Mouse (Mus musculus) MN1 (cell line): Measurements from ENCODE around the gene Cep170.

Source experiments
- DNase-seq: peaks from one replicate; pipeline ENCODE4 v3.0.0-alpha.2; 2016; ENCODE audit warnings: low spot score

The Cep170 gene

DNA sequence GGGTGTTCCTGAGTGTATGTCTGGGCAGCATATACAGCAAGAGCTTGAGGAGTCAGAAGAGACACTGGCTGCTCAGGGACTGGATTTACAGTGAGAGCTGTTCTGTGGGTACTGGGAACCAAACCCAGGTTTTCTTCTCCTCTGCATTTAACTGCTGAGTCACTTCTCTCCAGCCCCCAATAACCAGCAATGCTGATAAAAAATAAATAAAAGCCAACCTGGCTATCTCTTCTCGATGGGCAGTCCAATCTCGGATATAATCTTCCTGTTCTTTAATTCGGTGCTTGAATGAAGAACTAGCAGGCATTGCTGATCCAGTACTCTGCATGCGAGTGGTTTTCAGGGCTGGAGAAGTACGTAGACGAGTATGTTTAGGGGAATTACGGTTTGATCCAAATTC is 64.2 kb downstream of the Cep170 start:
- DNase-seq, result no peak

DNA sequence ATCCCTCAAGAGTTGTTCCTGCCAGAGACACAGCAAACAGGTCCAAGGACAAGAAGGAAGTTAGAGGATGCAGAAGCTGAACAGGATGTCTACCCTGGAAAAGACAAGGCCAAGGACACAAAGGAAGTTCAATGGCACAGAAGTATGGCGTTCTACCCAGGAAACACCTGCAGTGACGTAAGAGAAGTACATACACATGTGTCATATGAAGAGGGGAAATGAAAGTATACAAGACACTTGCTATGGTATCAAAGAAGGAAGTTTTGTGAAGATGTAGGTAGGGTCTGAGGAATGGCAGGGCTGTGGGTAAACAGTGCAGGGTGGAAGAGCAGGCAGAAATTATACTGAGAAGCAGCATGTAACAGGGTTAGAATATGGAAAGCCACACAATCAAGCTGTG is 81.0 kb downstream of the Cep170 start:
- DNase-seq, result no peak

DNA sequence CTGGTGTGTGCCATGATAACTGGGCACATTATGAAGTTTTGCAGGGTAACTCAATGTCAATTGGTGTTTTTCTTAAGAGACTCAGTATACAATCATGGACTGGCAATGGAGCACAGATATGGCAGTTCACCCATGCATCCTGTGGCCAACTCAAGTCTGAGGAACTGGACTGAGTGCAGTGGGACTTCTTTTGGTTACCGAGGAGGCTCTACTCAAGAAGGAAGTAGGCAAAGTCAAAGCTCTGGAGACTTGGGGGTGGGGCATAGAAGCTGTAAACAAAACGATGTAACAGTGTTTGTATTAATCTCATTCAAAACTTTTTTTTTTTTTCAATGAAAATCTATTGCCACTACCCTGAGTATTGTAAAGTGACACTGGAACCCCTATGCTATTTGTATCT is 83.3 kb downstream of the Cep170 start:
- DNase-seq, result no peak

DNA sequence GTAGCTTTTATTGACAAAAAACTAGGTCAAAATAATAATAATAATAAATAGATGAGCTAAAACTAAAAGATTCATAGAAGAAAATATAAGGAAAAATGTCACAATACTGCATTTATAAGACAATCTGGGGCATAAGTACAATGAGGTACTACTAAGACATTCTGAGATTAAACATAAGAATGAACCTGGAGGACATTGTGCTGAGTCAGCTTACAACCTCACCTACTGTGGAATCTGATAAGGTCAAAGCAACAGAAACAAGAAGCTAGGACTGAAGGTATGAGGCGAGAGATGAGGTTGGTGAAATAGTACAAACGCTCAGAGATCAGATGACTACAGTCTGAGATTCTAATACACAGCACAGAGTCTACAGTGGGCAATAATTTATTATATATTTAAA is 86.5 kb downstream of the Cep170 start:
- no peak for DNase-seq

DNA sequence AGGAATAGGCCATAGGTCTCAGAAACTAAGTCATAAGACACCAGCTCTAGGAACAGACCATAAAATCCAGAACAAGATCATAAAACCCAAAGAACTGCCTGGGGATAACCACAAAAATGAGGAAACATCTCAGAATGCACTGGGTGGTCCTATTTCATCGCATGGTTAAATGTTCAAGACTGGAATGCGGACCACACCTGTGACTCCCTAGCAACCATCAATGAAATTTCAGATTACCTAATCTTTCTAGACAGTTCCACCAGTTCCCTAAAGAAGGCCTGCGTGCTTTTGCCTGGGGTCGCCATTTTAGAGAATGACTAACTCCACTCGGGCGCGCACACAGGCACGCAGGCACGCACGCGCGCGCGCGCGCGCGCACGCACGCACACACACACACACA is 89.1 kb downstream of the Cep170 start:
- DNase-seq, result no peak

DNA sequence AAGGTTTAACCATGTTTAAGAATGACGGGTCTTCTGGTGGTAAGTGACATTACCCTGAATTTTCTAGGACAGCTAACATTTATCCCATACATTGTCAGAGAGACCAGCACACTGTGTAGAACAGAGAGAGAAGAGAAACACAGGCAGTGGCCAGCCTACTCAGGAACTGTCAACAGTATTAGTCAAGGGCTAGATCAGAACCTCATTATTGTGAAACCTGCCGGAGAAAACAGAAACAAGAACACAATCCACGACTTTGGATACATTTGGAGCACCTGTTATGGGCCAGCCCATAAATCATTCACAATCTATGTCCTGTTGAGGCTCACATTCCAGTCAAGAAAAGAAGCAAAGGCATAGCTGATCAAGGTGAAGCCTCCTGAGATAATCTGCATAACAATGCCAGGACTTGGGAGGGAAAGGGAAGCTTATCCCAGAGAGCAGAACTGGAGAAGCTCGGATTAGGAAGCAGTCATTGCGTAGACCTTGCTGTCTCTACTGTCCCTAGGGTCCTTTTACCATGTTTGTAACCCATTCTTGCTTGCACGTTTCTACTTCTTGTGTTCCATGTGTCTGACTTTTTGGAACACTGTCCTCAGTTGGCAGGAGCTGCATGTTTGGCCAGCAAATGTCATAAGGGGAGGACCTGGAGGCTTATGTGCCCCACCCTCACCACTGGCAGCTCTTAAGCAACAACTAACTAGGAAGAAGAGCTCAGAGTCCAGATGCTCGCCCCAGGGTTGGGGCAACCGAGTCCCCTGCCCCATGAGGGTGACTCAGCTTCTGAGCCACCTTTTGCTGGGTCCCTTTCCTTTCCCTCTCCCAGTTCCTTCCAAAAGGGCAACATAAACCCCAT is 89.8 kb downstream of the Cep170 start:
- DNase-seq, result no peak

DNA sequence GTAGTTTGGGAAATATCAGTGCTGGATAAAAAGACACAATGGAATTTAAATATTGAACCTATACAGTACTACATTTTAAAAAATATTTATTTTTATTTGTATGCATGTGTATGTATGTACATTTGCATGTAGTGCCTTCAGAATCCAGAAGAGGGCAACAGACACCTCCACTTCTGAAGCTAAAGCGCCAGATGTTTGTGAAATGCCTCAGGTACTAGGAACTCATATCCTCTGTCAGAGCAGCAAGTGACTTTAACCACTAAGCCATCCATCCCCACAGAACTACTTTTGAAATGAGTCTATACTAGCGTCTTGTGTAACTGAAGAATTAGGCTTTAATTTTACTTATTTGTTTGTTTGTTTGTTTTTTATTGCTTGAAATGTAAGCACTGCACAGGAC is 101.4 kb downstream of the Cep170 start:
- peak; percentile 48 for DNase-seq

DNA sequence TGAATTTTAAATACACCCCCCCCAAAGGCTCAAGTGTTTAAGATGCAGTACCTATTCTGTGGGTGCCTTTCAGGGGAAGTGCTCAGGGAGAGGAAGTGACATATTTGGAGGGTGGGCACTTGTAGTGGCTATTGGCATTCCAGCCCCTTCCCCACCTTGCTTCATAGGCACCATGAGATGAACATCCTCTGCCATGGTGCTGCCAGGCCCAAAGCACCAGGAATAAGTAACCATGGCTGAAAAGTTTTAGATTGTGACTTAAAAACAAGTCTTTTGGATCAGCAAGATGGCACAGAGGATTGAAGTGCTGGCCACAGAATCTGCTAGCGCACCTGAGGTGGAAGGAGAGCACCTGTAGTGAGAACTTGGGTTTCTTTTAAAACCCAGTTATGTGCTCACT is 113.6 kb downstream of the Cep170 start:
- DNase-seq, result no peak

DNA sequence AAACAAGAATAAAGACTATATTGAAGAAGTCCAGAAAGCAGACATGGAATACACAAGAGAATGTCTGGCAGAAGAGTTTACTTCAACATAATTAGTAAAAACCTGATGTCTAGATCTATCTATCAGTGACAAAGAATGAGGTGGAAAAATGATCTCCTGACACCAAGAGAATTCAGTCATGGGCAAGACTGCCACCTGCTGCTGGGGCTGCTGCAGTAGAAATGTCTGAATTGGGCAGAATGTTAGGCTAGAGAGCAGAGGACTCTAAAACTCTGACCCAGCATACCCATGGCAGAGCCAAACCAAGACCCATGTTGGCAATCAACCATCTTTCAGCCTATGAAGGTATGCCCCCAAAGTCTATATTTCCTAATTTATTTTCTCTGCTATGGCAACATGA is 114.1 kb downstream of the Cep170 start:
- peak; percentile 29 for DNase-seq

DNA sequence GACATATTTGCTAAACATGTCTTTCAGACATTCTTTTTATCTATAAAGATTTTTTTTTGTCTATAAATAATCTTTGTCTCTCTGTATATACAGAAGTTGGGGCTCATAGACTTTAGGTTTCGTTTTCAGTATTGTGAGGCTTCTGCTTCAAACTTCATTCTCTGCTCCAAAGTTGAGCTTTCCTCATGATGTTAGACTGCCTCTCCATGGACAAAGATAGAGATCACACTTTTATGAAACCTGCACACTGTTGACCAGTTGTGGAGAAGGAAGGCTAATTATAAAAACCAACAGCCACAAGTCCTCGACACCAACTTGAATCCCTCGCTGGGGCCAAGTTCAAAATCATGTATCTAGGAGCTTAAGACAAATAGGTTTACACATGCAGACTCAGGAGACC is 115.2 kb downstream of the Cep170 start:
- DNase-seq, result no peak

DNA sequence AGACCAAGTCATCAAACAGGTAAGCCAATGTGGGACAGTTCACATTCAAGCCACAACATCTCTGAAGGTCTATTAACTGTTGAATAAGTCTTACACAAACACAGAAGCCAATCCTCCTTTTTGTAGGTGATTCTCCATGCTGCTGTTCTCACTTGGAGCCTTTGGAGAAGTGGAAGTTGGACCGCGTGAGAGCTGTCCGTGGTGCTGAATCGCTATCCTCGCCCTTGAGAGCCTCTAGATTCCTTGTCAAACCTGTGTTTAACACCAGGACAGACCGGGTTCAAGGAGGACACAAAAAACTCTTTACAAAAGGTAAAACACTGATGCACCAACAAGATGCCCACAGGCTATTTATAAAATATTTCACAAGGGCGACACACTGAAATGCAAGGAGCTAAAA is 116.8 kb downstream of the Cep170 start:
- no peak for DNase-seq

DNA sequence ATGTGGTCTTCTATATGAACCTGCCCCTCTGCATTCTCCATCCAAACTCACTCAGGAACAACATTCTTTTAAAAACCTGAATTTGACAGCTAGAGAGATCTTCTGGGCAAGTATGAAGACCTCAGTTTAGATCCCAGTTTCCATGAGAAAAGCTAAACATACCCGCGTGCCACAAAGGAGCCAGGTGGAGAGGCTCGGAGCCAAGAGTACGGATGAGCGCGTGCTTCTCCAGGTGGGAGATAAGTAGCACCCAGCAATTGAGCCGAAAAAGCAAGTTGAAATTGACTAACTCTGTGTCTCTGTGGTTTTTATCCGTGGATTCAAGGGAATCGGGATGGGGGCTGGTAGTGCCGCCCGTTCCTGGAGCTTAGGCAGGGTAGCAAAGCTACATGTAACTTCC is 122.8 kb downstream of the Cep170 start:
- DNase-seq, result no peak

DNA sequence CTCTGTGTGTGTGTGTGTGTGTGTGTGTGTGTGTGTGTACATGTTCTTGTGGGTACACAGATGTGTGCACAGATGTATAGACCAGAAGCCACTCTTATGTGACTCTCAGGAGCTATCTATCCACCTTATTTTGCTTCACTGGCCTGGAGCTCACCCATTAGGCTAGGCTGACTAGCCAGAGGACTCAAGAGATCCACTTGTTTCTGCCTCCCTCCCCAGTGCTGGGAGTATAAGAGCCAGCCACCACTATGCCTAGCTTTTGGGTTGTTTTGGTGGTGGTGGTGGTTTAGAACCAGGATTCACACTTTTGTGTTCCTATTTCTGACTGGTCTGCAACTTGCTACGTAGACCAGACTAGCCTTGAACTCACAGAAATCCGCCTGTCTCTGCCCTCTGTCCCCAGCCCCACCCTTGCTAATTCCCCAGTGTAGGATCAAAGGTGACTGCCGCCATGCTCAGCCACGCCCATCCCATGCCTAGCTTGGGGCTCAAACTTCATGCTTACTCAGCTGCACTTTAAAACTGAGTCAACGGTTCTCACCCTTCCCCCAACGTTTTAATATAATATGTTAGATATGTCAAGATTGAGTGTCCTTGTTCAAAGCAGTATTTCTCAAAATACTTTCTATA is 125.5 kb downstream of the Cep170 start:
- no peak for DNase-seq
